Mouse (Mus musculus): ENCODE measurements around the gene Akap13. TPM values are rescaled to one million over a fixed set of nuclear protein-coding genes. Genes with fewer than 3 reads are reported as not detected.

Akap13 gene
- polyA plus RNA-seq, 1 experiment from 2014 or later = 25.8 TPM

DNA sequence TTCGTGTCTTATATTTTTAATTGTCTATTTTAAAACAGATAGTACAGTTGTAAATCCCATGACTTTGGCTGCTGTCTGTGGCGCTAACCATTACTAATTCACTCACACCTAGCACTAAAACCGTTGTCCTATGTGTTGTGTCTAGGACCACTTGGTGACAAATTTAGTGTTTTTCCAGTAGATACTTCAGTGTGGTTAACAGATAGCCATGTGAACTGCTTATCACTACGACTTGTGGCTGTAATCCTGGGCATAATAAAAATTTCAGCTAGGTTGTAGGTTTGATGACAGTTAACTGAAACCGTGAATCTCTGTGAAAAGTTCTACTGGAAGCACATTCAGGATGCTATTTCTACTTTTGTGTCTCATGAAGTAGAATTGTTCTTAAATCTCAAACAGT lies 258.6 kb downstream of the Akap13 start:
- no peak overlapping the region for H3K4me2 ChIP-seq (replicated peaks)
- WGBS = 89% methylated on average over 5 of the region's 5 CpGs
- ATAC-seq (ENCODE audit: low FRiP score, low read depth) = no peak
- no peaks in the 10 kb centered on the region for H3K9me3 ChIP-seq
- H3K9ac ChIP-seq = no peak overlapping the region
- no peaks in the 10 kb centered on the region for H3K4me1 ChIP-seq
- no peaks in the 10 kb centered on the region for H3K27me3 ChIP-seq (replicated peaks)
- H3K36me3 ChIP-seq = no peaks in the 10 kb centered on the region
- H3K27ac ChIP-seq = no peak overlapping the region
- H3K4me3 ChIP-seq = no peak overlapping the region

DNA sequence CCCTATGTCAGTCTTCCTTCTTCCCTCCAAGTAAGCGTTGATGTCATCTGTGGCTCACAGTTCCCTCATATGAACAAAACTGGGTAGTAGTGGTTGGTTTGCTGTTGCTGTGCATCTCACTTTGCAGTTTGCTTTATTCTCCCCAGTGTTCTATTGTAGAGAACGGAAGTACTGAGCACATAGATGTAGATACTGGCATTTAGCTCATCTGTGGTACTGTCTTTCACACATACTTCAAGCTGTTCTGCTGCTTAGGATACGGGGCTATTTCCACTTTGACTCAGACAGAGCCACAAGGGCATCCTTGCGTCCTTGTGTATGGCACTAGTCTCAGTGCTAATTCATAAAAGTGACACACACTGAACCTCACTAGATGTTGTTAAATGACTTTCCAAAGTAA lies 259.7 kb downstream of the Akap13 start:
- H3K4me2 ChIP-seq (replicated peaks) = no peak overlapping the region
- no peaks in the 10 kb centered on the region for H3K4me1 ChIP-seq
- 95% methylated on average over 4 of the region's 4 CpGs for WGBS
- no peak overlapping the region for H3K9ac ChIP-seq
- H3K27me3 ChIP-seq (replicated peaks) = no peaks in the 10 kb centered on the region
- ATAC-seq (ENCODE audit: low FRiP score, low read depth) = no peak
- H3K27ac ChIP-seq = no peak overlapping the region
- H3K36me3 ChIP-seq = no peaks in the 10 kb centered on the region
- H3K9me3 ChIP-seq = no peaks in the 10 kb centered on the region
- H3K4me3 ChIP-seq = no peak overlapping the region

DNA sequence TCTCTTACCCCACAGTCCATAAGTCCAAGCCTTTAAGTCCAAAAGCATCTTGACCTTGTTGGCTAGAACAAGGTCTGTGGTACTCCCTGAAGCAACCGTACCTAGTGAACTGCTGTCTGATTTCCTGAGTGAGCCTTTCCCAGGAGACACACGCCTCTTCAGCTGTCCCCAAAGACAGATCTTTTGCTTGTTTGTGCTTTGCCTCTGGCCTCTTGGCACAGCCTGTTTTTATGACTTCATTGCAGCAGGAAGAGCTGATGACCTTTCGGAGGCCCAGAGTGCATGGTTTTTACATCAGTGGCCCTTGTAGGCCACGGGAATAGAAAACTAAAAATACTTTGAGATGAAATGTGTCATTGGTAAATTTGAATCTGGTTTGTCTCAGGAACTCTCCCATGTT lies 260.6 kb downstream of the Akap13 start:
- H3K9ac ChIP-seq = no peak overlapping the region
- H3K9me3 ChIP-seq = no peaks in the 10 kb centered on the region
- no peaks in the 10 kb centered on the region for H3K4me1 ChIP-seq
- H3K4me3 ChIP-seq = no peak overlapping the region
- ATAC-seq (ENCODE audit: low FRiP score, low read depth) = no peak
- H3K27ac ChIP-seq = no peak overlapping the region
- 60% methylated on average over 4 of the region's 4 CpGs for WGBS
- no peaks in the 10 kb centered on the region for H3K36me3 ChIP-seq
- H3K27me3 ChIP-seq (replicated peaks) = no peaks in the 10 kb centered on the region
- no peak overlapping the region for H3K4me2 ChIP-seq (replicated peaks)

DNA sequence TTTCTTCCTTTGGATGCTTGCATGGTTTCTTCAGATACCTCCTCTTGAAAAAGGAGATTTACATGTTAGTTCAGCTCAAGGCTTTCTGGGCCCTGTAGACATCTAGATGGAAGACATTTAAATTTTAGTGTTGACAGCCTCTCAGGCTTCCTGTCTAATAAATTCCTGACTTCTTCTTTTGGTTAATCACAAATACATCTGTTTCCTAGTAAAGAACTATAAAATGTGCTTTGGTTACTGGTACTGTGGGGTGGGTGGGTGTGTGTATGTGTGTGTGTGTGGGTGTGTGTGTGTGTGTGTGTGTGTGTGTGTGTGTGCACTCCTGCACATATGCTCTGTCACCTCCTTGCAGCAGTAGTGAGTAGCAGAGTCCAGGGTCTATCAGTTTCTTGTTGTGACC lies 262.0 kb downstream of the Akap13 start:
- no peak overlapping the region for H3K4me3 ChIP-seq
- H3K4me1 ChIP-seq = no peaks in the 10 kb centered on the region
- no peak overlapping the region for H3K4me2 ChIP-seq (replicated peaks)
- H3K27ac ChIP-seq = no peak overlapping the region
- H3K27me3 ChIP-seq (replicated peaks) = no peaks in the 10 kb centered on the region
- no peak for ATAC-seq (ENCODE audit: low FRiP score, low read depth)
- H3K9ac ChIP-seq = no peak overlapping the region
- H3K36me3 ChIP-seq = no peaks in the 10 kb centered on the region
- H3K9me3 ChIP-seq = no peaks in the 10 kb centered on the region

DNA sequence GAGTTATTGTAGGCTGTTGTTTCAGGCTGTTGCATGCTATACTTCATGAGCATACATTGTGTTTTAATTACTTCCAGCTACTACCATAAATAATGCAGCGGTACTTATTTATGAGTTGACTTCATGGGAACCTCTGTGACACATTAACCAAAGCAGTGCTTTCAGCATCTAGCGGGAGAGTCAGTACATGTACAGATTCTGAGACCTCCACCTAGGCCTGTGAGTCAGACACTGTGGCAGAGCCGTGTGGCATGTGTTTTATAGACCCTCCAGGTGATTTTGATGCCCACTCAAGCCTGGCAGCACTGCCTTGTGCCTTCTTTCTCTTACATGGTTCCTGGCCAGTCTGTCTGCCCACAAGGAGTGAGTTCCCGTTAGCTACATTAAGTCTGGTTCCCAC lies 266.0 kb downstream of the Akap13 start:
- H3K9ac ChIP-seq = no peak overlapping the region
- no peaks in the 10 kb centered on the region for H3K9me3 ChIP-seq
- peaks cover 11% of the 10 kb centered on the region for H3K36me3 ChIP-seq
- WGBS = 87% methylated on average over 4 of the region's 4 CpGs
- H3K4me1 ChIP-seq = no peaks in the 10 kb centered on the region
- no peak overlapping the region for H3K4me2 ChIP-seq (replicated peaks)
- no peaks in the 10 kb centered on the region for H3K27me3 ChIP-seq (replicated peaks)
- no peak for ATAC-seq (ENCODE audit: low FRiP score, low read depth)
- H3K27ac ChIP-seq = no peak overlapping the region
- no peak overlapping the region for H3K4me3 ChIP-seq

DNA sequence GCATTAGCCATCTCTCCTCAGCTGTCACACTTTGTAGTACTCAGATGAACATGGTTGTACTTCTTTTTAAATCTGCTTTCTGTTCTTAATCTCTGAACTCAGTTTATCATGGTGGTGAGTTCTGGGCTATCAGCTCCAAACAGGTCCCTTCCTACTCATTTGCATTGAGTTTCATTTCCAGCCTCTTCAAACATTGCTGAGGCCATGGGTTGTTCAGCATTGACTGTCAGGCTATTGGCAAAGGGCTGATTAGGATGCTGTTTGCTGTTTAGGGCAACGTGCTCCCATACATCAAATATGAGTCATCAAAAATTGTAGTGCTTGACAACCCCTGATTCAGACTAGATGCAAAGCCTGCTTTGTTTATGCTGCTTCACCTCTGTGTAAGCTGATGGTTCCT lies 268.7 kb downstream of the Akap13 start:
- WGBS = 97% methylated on average over 1 of the region's 1 CpGs
- H3K27ac ChIP-seq = no peak overlapping the region
- no peak overlapping the region for H3K4me3 ChIP-seq
- no peaks in the 10 kb centered on the region for H3K9me3 ChIP-seq
- peaks cover 25% of the 10 kb centered on the region for H3K36me3 ChIP-seq
- no peak overlapping the region for H3K4me2 ChIP-seq (replicated peaks)
- no peaks in the 10 kb centered on the region for H3K4me1 ChIP-seq
- no peaks in the 10 kb centered on the region for H3K27me3 ChIP-seq (replicated peaks)
- no peak overlapping the region for H3K9ac ChIP-seq
- no peak for ATAC-seq (ENCODE audit: low FRiP score, low read depth)

DNA sequence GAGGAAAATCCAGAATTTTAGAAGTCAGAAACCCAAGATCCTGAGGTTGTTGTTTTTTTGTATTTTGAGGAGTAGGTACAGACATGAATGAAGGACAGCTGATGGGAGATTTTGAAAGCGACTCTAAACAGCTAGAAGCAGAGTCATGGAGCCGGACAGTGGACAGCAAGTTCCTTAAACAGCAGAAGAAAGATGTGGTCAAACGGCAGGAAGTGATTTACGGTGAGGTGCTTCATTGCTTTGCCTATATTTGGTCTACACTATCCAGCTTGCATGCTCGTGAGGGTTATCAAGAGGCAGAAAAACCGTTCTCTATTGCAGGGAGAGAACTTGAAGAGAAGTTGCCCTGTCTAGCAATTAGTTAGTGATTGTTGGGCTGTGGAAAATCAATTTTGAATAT lies 270.6 kb downstream of the Akap13 start:
- H3K9me3 ChIP-seq = no peaks in the 10 kb centered on the region
- no peaks in the 10 kb centered on the region for H3K27me3 ChIP-seq (replicated peaks)
- peaks cover 42% of the 10 kb centered on the region for H3K36me3 ChIP-seq
- no peaks in the 10 kb centered on the region for H3K4me1 ChIP-seq
- H3K27ac ChIP-seq = no peak overlapping the region
- no peak overlapping the region for H3K9ac ChIP-seq
- no peak for ATAC-seq (ENCODE audit: low FRiP score, low read depth)
- no peak overlapping the region for H3K4me3 ChIP-seq
- no peak overlapping the region for H3K4me2 ChIP-seq (replicated peaks)
- 86% methylated on average over 6 of the region's 6 CpGs for WGBS

DNA sequence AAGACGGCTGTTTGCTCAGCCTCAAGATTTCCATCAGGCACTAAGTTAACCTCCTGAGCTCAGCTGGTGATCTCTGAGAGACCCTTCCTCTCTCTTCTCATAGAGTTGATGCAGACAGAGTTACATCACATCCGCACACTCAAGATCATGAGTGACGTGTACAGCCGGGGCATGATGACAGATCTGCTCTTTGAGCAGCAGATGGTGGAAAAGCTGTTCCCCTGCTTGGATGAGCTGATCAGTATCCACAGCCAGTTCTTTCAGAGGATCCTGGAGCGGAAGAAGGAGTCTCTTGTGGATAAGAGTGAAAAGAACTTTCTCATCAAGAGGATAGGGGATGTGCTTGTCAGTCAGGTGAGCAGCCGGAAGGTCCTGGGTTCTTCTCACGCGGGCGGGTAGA lies 271.5 kb downstream of the Akap13 start:
- H3K9me3 ChIP-seq = no peaks in the 10 kb centered on the region
- H3K36me3 ChIP-seq = peaks cover 50% of the 10 kb centered on the region
- no peaks in the 10 kb centered on the region for H3K4me1 ChIP-seq
- no peak for ATAC-seq (ENCODE audit: low FRiP score, low read depth)
- no peak overlapping the region for H3K4me3 ChIP-seq
- H3K4me2 ChIP-seq (replicated peaks) = no peak overlapping the region
- 98% methylated on average over 9 of the region's 9 CpGs for WGBS
- no peak overlapping the region for H3K9ac ChIP-seq
- no peaks in the 10 kb centered on the region for H3K27me3 ChIP-seq (replicated peaks)
- H3K27ac ChIP-seq = no peak overlapping the region

DNA sequence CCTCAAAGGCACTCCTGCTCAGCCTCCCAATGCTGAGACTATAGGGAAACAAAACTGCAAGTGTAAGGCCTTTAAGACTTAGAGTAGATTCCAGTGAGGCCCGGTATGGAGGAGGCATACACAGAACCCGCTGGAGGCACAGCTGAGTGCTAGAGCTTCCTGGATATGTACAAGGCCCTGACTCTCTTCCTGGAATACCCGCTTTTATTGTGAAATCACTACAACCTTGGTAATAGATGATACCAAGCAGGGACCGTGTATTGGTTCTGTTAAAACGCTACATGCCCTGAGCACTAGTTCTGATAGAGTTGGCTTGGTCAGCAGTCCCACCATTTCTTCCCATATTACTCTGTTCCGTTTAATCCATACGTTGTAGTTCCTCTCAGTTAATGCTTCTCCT lies 274.3 kb downstream of the Akap13 start:
- no peaks in the 10 kb centered on the region for H3K4me1 ChIP-seq
- H3K9ac ChIP-seq = no peak overlapping the region
- peaks cover 40% of the 10 kb centered on the region for H3K36me3 ChIP-seq
- no peak for ATAC-seq (ENCODE audit: low FRiP score, low read depth)
- 89% methylated on average over 7 of the region's 7 CpGs for WGBS
- no peak overlapping the region for H3K4me2 ChIP-seq (replicated peaks)
- H3K9me3 ChIP-seq = no peaks in the 10 kb centered on the region
- no peaks in the 10 kb centered on the region for H3K27me3 ChIP-seq (replicated peaks)
- H3K27ac ChIP-seq = no peak overlapping the region
- no peak overlapping the region for H3K4me3 ChIP-seq

DNA sequence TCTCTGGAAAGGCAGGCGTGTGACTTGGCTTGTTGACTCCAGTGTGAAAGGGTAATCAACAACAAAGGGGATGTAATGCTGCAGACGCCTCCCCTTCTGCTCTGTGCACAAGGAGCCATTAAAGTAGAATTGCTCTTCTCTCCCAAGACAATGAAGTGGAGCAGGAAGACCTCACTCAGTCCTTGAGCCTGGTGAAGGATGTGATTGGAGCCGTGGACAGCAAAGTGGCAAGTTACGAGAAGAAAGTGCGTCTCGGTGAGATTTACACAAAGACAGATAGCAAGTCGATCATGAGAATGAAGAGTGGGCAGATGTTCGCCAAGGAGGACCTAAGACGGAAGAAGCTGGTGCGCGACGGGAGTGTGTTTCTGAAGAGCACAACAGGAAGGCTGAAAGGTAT lies 274.9 kb downstream of the Akap13 start:
- H3K27me3 ChIP-seq (replicated peaks) = no peaks in the 10 kb centered on the region
- no peak overlapping the region for H3K27ac ChIP-seq
- no peak overlapping the region for H3K4me2 ChIP-seq (replicated peaks)
- H3K36me3 ChIP-seq = peaks cover 40% of the 10 kb centered on the region
- no peak for ATAC-seq (ENCODE audit: low FRiP score, low read depth)
- H3K4me1 ChIP-seq = no peaks in the 10 kb centered on the region
- no peak overlapping the region for H3K4me3 ChIP-seq
- no peaks in the 10 kb centered on the region for H3K9me3 ChIP-seq
- WGBS = 71% methylated on average over 12 of the region's 12 CpGs
- no peak overlapping the region for H3K9ac ChIP-seq

DNA sequence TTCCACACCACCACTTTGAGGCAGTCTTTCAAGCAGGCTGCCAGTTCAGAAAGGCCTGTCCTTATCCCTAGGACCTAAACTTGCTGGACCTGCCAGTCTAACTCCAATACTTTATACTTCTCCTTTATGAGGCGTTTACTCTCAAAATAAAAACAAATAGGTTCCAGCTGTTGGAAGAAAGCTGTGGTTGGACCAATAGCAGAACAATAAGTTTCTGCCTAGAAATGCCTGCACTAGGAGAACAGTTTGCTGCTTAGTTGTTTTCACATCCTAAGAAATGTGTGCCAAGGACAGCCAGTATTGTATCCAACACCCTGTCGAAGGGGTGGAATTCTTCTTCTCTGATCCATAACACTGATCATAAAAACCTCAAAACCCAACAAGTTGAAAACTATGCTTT lies 276.6 kb downstream of the Akap13 start:
- Histone ChIP-seq H3K4me2 (replicated peaks) (no peak overlapping the region), H3K36me3 (peaks cover 44% of the 10 kb centered on the region), H3K4me3 (no peak overlapping the region), H3K9me3 (no peaks in the 10 kb centered on the region), H3K27me3 (replicated peaks) (no peaks in the 10 kb centered on the region), H3K9ac (no peak overlapping the region), H3K4me1 (no peaks in the 10 kb centered on the region), H3K27ac (no peak overlapping the region)
- 89% methylated on average over 2 of the region's 2 CpGs for WGBS
- no peak for ATAC-seq (ENCODE audit: low FRiP score, low read depth)

DNA sequence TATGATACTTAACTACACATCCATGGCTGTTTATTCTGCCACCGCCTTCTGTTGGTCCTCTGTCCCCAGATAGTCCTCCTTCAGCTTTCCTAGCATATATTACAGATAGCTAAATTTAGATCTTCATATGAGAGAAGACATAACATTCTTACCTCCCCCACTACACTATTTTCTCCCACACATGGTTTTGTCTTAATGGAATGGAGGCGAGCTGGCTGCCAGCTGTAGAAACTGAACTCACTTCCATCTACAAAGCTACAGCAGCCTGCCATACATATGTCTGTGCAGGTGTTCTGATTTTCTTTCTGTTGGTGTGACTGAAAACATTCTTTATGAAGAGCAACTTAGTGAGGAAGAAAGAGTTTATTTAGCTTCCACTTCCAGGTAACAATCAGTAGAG lies 277.8 kb downstream of the Akap13 start:
- no peak for ATAC-seq (ENCODE audit: low FRiP score, low read depth)
- WGBS = 84% methylated on average over 2 of the region's 2 CpGs
- Histone ChIP-seq H3K9ac (no peak overlapping the region), H3K4me3 (no peak overlapping the region), H3K36me3 (peaks cover 45% of the 10 kb centered on the region), H3K27me3 (replicated peaks) (no peaks in the 10 kb centered on the region), H3K27ac (no peak overlapping the region), H3K4me1 (no peaks in the 10 kb centered on the region), H3K4me2 (replicated peaks) (no peak overlapping the region), H3K9me3 (no peaks in the 10 kb centered on the region)

DNA sequence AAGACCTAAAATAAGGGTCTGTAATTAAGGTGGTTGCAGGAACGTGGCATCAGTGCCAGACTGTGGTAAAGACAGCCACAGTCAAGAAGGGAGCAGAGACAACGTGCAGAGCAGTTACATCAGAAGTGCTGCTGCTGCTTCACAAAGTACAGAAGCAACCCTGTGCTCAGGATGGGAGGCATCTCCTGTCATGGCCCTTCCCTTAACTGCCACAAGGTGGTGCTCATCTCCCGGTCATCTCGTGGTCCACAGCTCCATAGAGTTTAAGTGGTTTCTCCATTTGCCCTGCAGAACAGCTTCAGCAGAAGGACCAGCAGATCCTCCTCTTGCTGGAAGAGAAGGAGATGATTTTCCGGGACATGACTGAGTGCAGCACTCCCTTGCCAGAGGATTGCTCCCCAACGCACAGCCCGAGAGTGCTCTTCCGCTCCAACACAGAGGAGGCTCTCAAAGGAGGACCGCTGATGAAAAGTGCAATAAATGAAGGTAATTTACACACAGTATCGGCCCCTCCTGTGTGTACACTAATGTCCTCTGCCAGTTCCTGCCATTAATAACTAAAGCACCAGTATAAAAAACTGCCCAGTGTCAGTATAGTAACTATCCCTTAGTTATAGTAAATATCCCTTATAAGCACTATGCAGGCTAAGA lies 283.9 kb downstream of the Akap13 start:
- peaks cover 27% of the 10 kb centered on the region for H3K36me3 ChIP-seq
- H3K4me1 ChIP-seq = no peaks in the 10 kb centered on the region
- no peak overlapping the region for H3K4me3 ChIP-seq
- no peaks in the 10 kb centered on the region for H3K27me3 ChIP-seq (replicated peaks)
- no peak overlapping the region for H3K9ac ChIP-seq
- no peaks in the 10 kb centered on the region for H3K9me3 ChIP-seq
- ATAC-seq (ENCODE audit: low FRiP score, low read depth) = peak; percentile 78
- WGBS = 50% methylated on average over 10 of the region's 10 CpGs
- no peak overlapping the region for H3K27ac ChIP-seq
- no peak overlapping the region for H3K4me2 ChIP-seq (replicated peaks)
